Mouse (Mus musculus): ENCODE data around the gene Rbm41. TPM values are rescaled to one million over a fixed set of nuclear protein-coding genes. Genes with fewer than 3 reads are reported as not detected.

Gene Rbm41
- total RNA-seq (2021) = 10 to 100 TPM; 12.1 to 14.3 TPM

GRCm38 (mm10) chrX:139997740-139998690, at the start of gene Rbm41:
TSS of gene Rbm41 (minus strand) at chrX:139998595.
- peak; percentile 17 for DNase-seq
- intact Hi-C loops (cut with DNase I) = no loop called here

- no peak for DNase-seq
- intact Hi-C loops (cut with DNase I) = no loop called here
Measured at GRCm38 (mm10) chrX:139998691-139999065, 283 bp upstream of the Rbm41 start.

GRCm38 (mm10) chrX:139982115-139982514, 16.3 kb downstream of the Rbm41 start:
- intact Hi-C loops (cut with DNase I) = no loop called here
- no peak for DNase-seq

- intact Hi-C loops (cut with DNase I) = no loop called here
- no peak for DNase-seq
Measured at GRCm38 (mm10) chrX:139933507-139933906, 64.9 kb downstream of the Rbm41 start.

- no peak for DNase-seq
Measured at GRCm38 (mm10) chrX:139932472-139932871, 65.9 kb downstream of the Rbm41 start.

GRCm38 (mm10) chrX:139920572-139920971, 77.8 kb downstream of the Rbm41 start:
- intact Hi-C loops (cut with DNase I) = no loop called here
- no peak for DNase-seq

More at GRCm38 (mm10) chrX:139932472-139932871, 65.9 kb downstream of the Rbm41 start:
- intact Hi-C loops (cut with DNase I) = no loop called here

GRCm38 (mm10) chrX:139891387-139891786, 107.0 kb downstream of the Rbm41 start:
- intact Hi-C loops (cut with DNase I) = no loop called here
- DNase-seq = no peak

- intact Hi-C loops (cut with DNase I) = no loop called here
- DNase-seq = no peak
Measured at GRCm38 (mm10) chrX:139883221-139883620, 115.2 kb downstream of the Rbm41 start.

GRCm38 (mm10) chrX:139877936-139878335, 120.5 kb downstream of the Rbm41 start:
- intact Hi-C loops (cut with DNase I) = no loop called here
- no peak for DNase-seq

GRCm38 (mm10) chrX:139877105-139877504, 121.3 kb downstream of the Rbm41 start:
- DNase-seq = no peak
- intact Hi-C loops (cut with DNase I) = no loop called here

- intact Hi-C loops (cut with DNase I) = no loop called here
- DNase-seq = peak; percentile 71
Measured at GRCm38 (mm10) chrX:139870938-139871791, 127.2 kb downstream of the Rbm41 start, which contains the start of gene Morc4. TSS of gene Morc4 (minus strand) at chrX:139871677.

- peak; percentile 14 for DNase-seq
Measured at GRCm38 (mm10) chrX:139870300-139870711, 128.1 kb downstream of the Rbm41 start.

GRCm38 (mm10) chrX:139859402-139859801, 139.0 kb downstream of the Rbm41 start:
- intact Hi-C loops (cut with DNase I) = no loop called here
- no peak for DNase-seq

More at GRCm38 (mm10) chrX:139870300-139870711, 128.1 kb downstream of the Rbm41 start:
- intact Hi-C loops (cut with DNase I) = no loop called here

GRCm38 (mm10) chrX:139854795-139855194, 143.6 kb downstream of the Rbm41 start:
- DNase-seq = no peak
- intact Hi-C loops (cut with DNase I) = no loop called here

- no peak for DNase-seq
- intact Hi-C loops (cut with DNase I) = no loop called here
Measured at GRCm38 (mm10) chrX:139841091-139841490, 157.3 kb downstream of the Rbm41 start.

Other genes with a start within 250 kb of the Rbm41 start
- not detected for gene Ripply1, start 216.2 kb downstream of the Rbm41 start, total RNA-seq (2021)
- under 1 TPM in 1 of 2 experiments, not detected in 1; 0.26 TPM for gene Cldn2, start 197.8 kb downstream of the Rbm41 start, total RNA-seq (2021)
- 1 to 10 TPM; 6.1 to 8.8 TPM for gene Morc4, start 126.9 kb downstream of the Rbm41 start, total RNA-seq (2021)
- gene Nup62cl, start 64.1 kb upstream of the Rbm41 start, total RNA-seq (2021) = under 1 TPM; 0.50 to 0.79 TPM
- gene Pih1h3b, start 64.3 kb upstream of the Rbm41 start, total RNA-seq (2021) = not detected

Measured in left cerebral cortex, postnatal 4 days (tissue).